Mouse (Mus musculus) urinary bladder, postnatal 14 days (tissue): Measurements from ENCODE around the gene Tmcc1.
A peak's percentile ranks its signal among the peaks of the same experiment; 100 is the strongest.
"Not testable (repeated sequence)": the region's sequence is repeated elsewhere in the genome, so short reads cannot be mapped to it uniquely, and the experiment has no call there.

Experiments used
- DNase-seq: peaks from one replicate; pipeline ENCODE4 v3.0.0; 2021; ENCODE audit warnings: low spot score

Tmcc1 gene

GRCm38 (mm10) chr6:116193394-116194393 lies at the start of gene Tmcc1:
TSS of gene Tmcc1 (minus strand) at chr6:116193486.
- DNase-seq, result peak; percentile 98

GRCm38 (mm10) chr6:116240371-116240770 lies 47.1 kb upstream of the Tmcc1 start:
- DNase-seq, result no peak

- no peak for DNase-seq
Observed at GRCm38 (mm10) chr6:116238083-116238482, 44.8 kb upstream of the Tmcc1 start.

- DNase-seq, result no peak
Observed at GRCm38 (mm10) chr6:116235336-116235735, 42.0 kb upstream of the Tmcc1 start.

- DNase-seq, result not testable (repeated sequence)
Observed at GRCm38 (mm10) chr6:116234821-116235220, 41.5 kb upstream of the Tmcc1 start.

- peak; percentile 70 for DNase-seq
Observed at GRCm38 (mm10) chr6:116228785-116229525, 35.7 kb upstream of the Tmcc1 start.

- DNase-seq, result no peak
Observed at GRCm38 (mm10) chr6:116227767-116228166, 34.5 kb upstream of the Tmcc1 start.

- DNase-seq, result peak; percentile 96
Observed at GRCm38 (mm10) chr6:116207729-116208534, 14.6 kb upstream of the Tmcc1 start, which contains the start of gene Washc2. TSS of gene Washc2 (plus strand) at chr6:116208038.

GRCm38 (mm10) chr6:116199682-116200081 lies 6.4 kb upstream of the Tmcc1 start:
- DNase-seq, result no peak

GRCm38 (mm10) chr6:116198173-116198572 lies 4.9 kb upstream of the Tmcc1 start:
- no peak for DNase-seq

- no peak for DNase-seq
Observed at GRCm38 (mm10) chr6:116195811-116196210, 2.5 kb upstream of the Tmcc1 start.

GRCm38 (mm10) chr6:116192809-116193311 lies 426 bp downstream of the Tmcc1 start:
- DNase-seq, result peak; percentile 52

GRCm38 (mm10) chr6:116189417-116189816 lies 3.9 kb downstream of the Tmcc1 start:
- no peak for DNase-seq

- no peak for DNase-seq
Observed at GRCm38 (mm10) chr6:116186485-116186884, 6.8 kb downstream of the Tmcc1 start.

GRCm38 (mm10) chr6:116183509-116183908 lies 9.8 kb downstream of the Tmcc1 start:
- DNase-seq, result no peak

- no peak for DNase-seq
Observed at GRCm38 (mm10) chr6:116180731-116181130, 12.6 kb downstream of the Tmcc1 start.

GRCm38 (mm10) chr6:116178376-116178775 lies 14.9 kb downstream of the Tmcc1 start:
- no peak for DNase-seq

- not testable (repeated sequence) for DNase-seq
Observed at GRCm38 (mm10) chr6:116173511-116174099, 19.7 kb downstream of the Tmcc1 start.

GRCm38 (mm10) chr6:116166383-116166782 lies 26.9 kb downstream of the Tmcc1 start:
- no peak for DNase-seq

- no peak for DNase-seq
Observed at GRCm38 (mm10) chr6:116154854-116155624, 38.2 kb downstream of the Tmcc1 start.
